Mouse (Mus musculus) neural tube, embryonic 12.5 days (tissue): ENCODE data around the gene Ppp1cb. TPM values are rescaled to one million over a fixed set of nuclear protein-coding genes. Genes with fewer than 3 reads are reported as not detected.

Experiments
- ATAC-seq: fragments of 200-750 bp; cut with Nextera tagmentation; 2 replicates; pipeline ENCODE4 v1.8.0; 2017; ENCODE audit warnings: low read depth, mild to moderate bottlenecking, moderate TSS enrichment, moderate library complexity; ENCODE audit not compliant: low FRiP score
- H3K27ac ChIP-seq: fragments of 300-500 bp; sonication (generic); 2 replicates; pipeline ENCODE4 v1.5.1; 2016
- H3K27me3 ChIP-seq: fragments of 300-500 bp; sonication (generic); replicated peaks from 2 replicates; pipeline ENCODE4 v1.6.1; 2016; ENCODE audit warnings: mild to moderate bottlenecking
- H3K36me3 ChIP-seq: fragments of 300-500 bp; sonication (generic); 2 replicates; pipeline ENCODE4 v1.6.1; 2016; ENCODE audit warnings: mild to moderate bottlenecking
- H3K4me1 ChIP-seq: fragments of 300-500 bp; sonication (generic); 2 replicates; pipeline ENCODE4 v1.6.1; 2016
- H3K4me2 ChIP-seq: fragments of 300-500 bp; sonication (generic); replicated peaks from 2 replicates; pipeline ENCODE4 v1.6.1; 2016; ENCODE audit warnings: mild to moderate bottlenecking
- H3K4me3 ChIP-seq: fragments of 300-500 bp; sonication (generic); 2 replicates; pipeline ENCODE4 v1.5.1; 2016
- H3K9ac ChIP-seq: fragments of 300-500 bp; sonication (generic); 2 replicates; pipeline ENCODE4 v1.6.1; 2016; ENCODE audit warnings: mild to moderate bottlenecking
- H3K9me3 ChIP-seq: fragments of 300-500 bp; sonication (generic); 2 replicates; pipeline ENCODE4 v1.6.1; 2016; ENCODE audit warnings: mild to moderate bottlenecking
- WGBS: fragments of 180-500 bp; shearing (Covaris S2); methylation state at CpG from one replicate; pipeline ENCODE4 v1.1.7; 2016; 5-methylcytosine and 5-hydroxymethylcytosine counted together
- polyA plus RNA-seq: library from polyadenylated mRNA; unstranded; fragments of >200 nt; fragmentation: Nextera tagmentation; extraction: Ambion mirVana; gene quantifications from 2 replicates; pipeline ENCODE4 v1.2.1, GENCODE M21; 2016

Ppp1cb gene
- polyA plus RNA-seq, 1 experiment from 2014 or later = 218 TPM

GRCm38 (mm10) chr5:32520381-32520780, 61.7 kb downstream of the Ppp1cb start:
- Histone ChIP-seq H3K4me3 (no peak overlapping the region), H3K4me2 (no peak overlapping the region), H3K9me3 (no peaks in the 10 kb centered on the region), H3K27me3 (no peaks in the 10 kb centered on the region), H3K27ac (no peak overlapping the region), H3K4me1 (no peaks in the 10 kb centered on the region), H3K36me3 (0 out of 2 replicates have a peak, but pooled peaks cover 4% of the 10 kb centered on the region), H3K9ac (no peak overlapping the region)
- ATAC-seq = no peak
- 48% methylated on average over 1 of the region's 1 CpGs for WGBS

GRCm38 (mm10) chr5:32549449-32549848, 90.8 kb downstream of the Ppp1cb start:
- Histone ChIP-seq H3K9me3 (no peaks in the 10 kb centered on the region), H3K36me3 (no peaks in the 10 kb centered on the region), H3K4me3 (no peak overlapping the region), H3K9ac (no peak overlapping the region), H3K27ac (no peak overlapping the region), H3K27me3 (no peaks in the 10 kb centered on the region), H3K4me1 (no peaks in the 10 kb centered on the region), H3K4me2 (no peak overlapping the region)
- 67% methylated on average over 2 of the region's 2 CpGs for WGBS
- ATAC-seq = no peak

DNA sequence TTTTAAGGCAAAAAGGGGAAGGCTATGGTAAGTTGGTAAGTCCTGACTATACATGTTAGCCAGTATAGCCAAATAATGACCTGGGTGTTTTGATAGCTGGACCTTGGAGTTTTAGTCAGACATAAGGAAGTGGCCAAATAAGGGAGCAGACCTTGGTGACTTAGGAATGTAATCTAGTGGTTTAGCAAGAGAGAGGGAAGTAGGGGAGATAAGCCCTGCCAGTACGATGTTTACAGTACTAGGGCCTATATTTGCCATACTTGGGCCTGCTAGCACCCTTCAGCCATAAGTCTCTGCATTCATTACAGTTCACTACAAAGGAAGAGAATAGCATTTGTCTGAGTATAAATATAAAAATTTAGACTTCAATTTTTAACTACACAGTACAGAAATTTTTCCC, 106.1 kb downstream of the Ppp1cb start:
- H3K27ac ChIP-seq = no peak overlapping the region
- H3K36me3 ChIP-seq = no peaks in the 10 kb centered on the region
- WGBS = 83% methylated on average over 1 of the region's 1 CpGs
- no peaks in the 10 kb centered on the region for H3K27me3 ChIP-seq
- no peak for ATAC-seq
- no peak overlapping the region for H3K4me3 ChIP-seq
- no peaks in the 10 kb centered on the region for H3K9me3 ChIP-seq
- no peaks in the 10 kb centered on the region for H3K4me1 ChIP-seq
- no peak overlapping the region for H3K4me2 ChIP-seq
- no peak overlapping the region for H3K9ac ChIP-seq

Other genes starting within 250 kb of the Ppp1cb start
- 0.06 TPM in 1 of 2 replicates, not detected in the other for gene Plb1, start 226.1 kb upstream of the Ppp1cb start, polyA plus RNA-seq
- gene Yes1, start 152.3 kb downstream of the Ppp1cb start, polyA plus RNA-seq = 32.0 and 32.6 TPM in 2 replicates